Mouse (Mus musculus) bone marrow, adult 2 months (tissue): Measurements from ENCODE around the gene Diaph3. TPM values are rescaled to one million over a fixed set of nuclear protein-coding genes. Genes with fewer than 3 reads are reported as not detected.

Experiments
- H3K27ac ChIP-seq: fragments of 200-500 bp; 2 replicates; pipeline ENCODE4 v1.5.1; 2012; ENCODE audit warnings: low read depth, mild to moderate bottlenecking, control low read depth, inconsistent platforms, low read length; ENCODE audit not compliant: control insufficient read depth, poor library complexity, insufficient read depth
- H3K4me1 ChIP-seq: fragments of 200-500 bp; 2 replicates; pipeline ENCODE4 v1.6.1; 2011; ENCODE audit warnings: low read length; ENCODE audit not compliant: control insufficient read depth, insufficient read depth
- H3K4me3 ChIP-seq: fragments of 200-500 bp; replicated peaks from 2 replicates; pipeline ENCODE3; 2011; ENCODE audit warnings: mild to moderate bottlenecking, low read depth, low read length, control low read depth; ENCODE audit not compliant: control insufficient read depth
- CTCF ChIP-seq: fragments of 200-500 bp; IDR thresholded peaks from 2 replicates; pipeline ENCODE4 v1.5.1; 2011; ENCODE audit warnings: low read length, control low read depth; ENCODE audit not compliant: control insufficient read depth, insufficient read depth
- POLR2A ChIP-seq: fragments of 200-500 bp; IDR thresholded peaks from 2 replicates; pipeline ENCODE4 v1.6.1; 2011; ENCODE audit warnings: low read depth, mild to moderate bottlenecking, control low read depth, low read length, borderline replicate concordance; ENCODE audit not compliant: control insufficient read depth
- WGBS: fragments of 180-500 bp; shearing (Covaris S2); methylation state at CpG from one replicate; pipeline ENCODE4 v1.1.7; 2018; 5-methylcytosine and 5-hydroxymethylcytosine counted together
- polyA plus RNA-seq: library from polyadenylated mRNA; stranded (reverse); fragments of >200 nt; gene quantifications from 2 replicates; pipeline ENCODE4 v1.2.4, GENCODE M21; 2011; ENCODE audit warnings: low replicate concordance; ENCODE audit not compliant: missing spikeins, insufficient read depth, insufficient read length

Gene Diaph3
- polyA plus RNA-seq, 1 experiment = 30.7 TPM

GRCm38 (mm10) chr14:86847154-86847810 is 293.8 kb downstream of the Diaph3 start:
- no peak for TF ChIP-seq POLR2A
- TF ChIP-seq CTCF = no peak
- no peaks in the 10 kb centered on the region for H3K4me1 ChIP-seq
- 11% methylated on average over 4 of the region's 4 CpGs for WGBS
- no peak overlapping the region for H3K4me3 ChIP-seq
- H3K27ac ChIP-seq = no peak overlapping the region

- WGBS = 61% methylated on average over 3 of the region's 3 CpGs
- Histone ChIP-seq H3K4me3 (no peak overlapping the region), H3K4me1 (no peaks in the 10 kb centered on the region), H3K27ac (no peak overlapping the region)
- TF ChIP-seq POLR2A (no peak), CTCF (no peak)
Measured at GRCm38 (mm10) chr14:86844075-86844474, 297.0 kb downstream of the Diaph3 start.

GRCm38 (mm10) chr14:86837642-86838041 is 303.4 kb downstream of the Diaph3 start:
- TF ChIP-seq CTCF (no peak), POLR2A (no peak)
- WGBS = 75% methylated on average over 2 of the region's 2 CpGs
- Histone ChIP-seq H3K4me1 (no peaks in the 10 kb centered on the region), H3K27ac (no peak overlapping the region), H3K4me3 (no peak overlapping the region)

- no peaks in the 10 kb centered on the region for H3K4me1 ChIP-seq
- WGBS = 78% methylated on average over 2 of the region's 2 CpGs
- H3K27ac ChIP-seq = no peak overlapping the region
- TF ChIP-seq CTCF = no peak
- TF ChIP-seq POLR2A = no peak
- H3K4me3 ChIP-seq = no peak overlapping the region
Measured at GRCm38 (mm10) chr14:86834851-86835250, 306.2 kb downstream of the Diaph3 start.

GRCm38 (mm10) chr14:86834269-86834668 is 306.8 kb downstream of the Diaph3 start:
- TF ChIP-seq POLR2A (no peak), CTCF (no peak)
- H3K27ac ChIP-seq = no peak overlapping the region
- WGBS = 96% methylated on average over 6 of the region's 6 CpGs

GRCm38 (mm10) chr14:86833003-86833402 is 308.0 kb downstream of the Diaph3 start:
- H3K4me1 ChIP-seq = no peaks in the 10 kb centered on the region
- no peak overlapping the region for H3K27ac ChIP-seq
- WGBS = 85% methylated on average over 4 of the region's 4 CpGs
- TF ChIP-seq CTCF (no peak), POLR2A (no peak)
- no peak overlapping the region for H3K4me3 ChIP-seq

More at GRCm38 (mm10) chr14:86834269-86834668, 306.8 kb downstream of the Diaph3 start:
- H3K4me3 ChIP-seq = no peak overlapping the region
- H3K4me1 ChIP-seq = no peaks in the 10 kb centered on the region

GRCm38 (mm10) chr14:86816246-86816645 is 324.8 kb downstream of the Diaph3 start:
- H3K27ac ChIP-seq = no peak overlapping the region
- no peaks in the 10 kb centered on the region for H3K4me1 ChIP-seq
- H3K4me3 ChIP-seq = no peak overlapping the region
- TF ChIP-seq POLR2A (no peak), CTCF (no peak)
- WGBS = 96% methylated on average over 4 of the region's 4 CpGs

GRCm38 (mm10) chr14:86788880-86789641 is 352.0 kb downstream of the Diaph3 start:
- no peak for TF ChIP-seq POLR2A
- TF ChIP-seq CTCF = no peak

GRCm38 (mm10) chr14:86786866-86787265 is 354.2 kb downstream of the Diaph3 start:
- no peak for TF ChIP-seq CTCF
- TF ChIP-seq POLR2A = no peak

More at GRCm38 (mm10) chr14:86788880-86789641, 352.0 kb downstream of the Diaph3 start:
- 91% methylated on average over 6 of the region's 6 CpGs for WGBS
- Histone ChIP-seq H3K27ac (no peak overlapping the region), H3K4me1 (no peaks in the 10 kb centered on the region), H3K4me3 (no peak overlapping the region)

More at GRCm38 (mm10) chr14:86786866-86787265, 354.2 kb downstream of the Diaph3 start:
- WGBS = 74% methylated on average over 8 of the region's 8 CpGs
- no peak overlapping the region for H3K4me3 ChIP-seq
- no peak overlapping the region for H3K27ac ChIP-seq
- no peaks in the 10 kb centered on the region for H3K4me1 ChIP-seq
